Mouse (Mus musculus): Measurements from ENCODE around the gene Mrps6.

The Mrps6 gene

DNA sequence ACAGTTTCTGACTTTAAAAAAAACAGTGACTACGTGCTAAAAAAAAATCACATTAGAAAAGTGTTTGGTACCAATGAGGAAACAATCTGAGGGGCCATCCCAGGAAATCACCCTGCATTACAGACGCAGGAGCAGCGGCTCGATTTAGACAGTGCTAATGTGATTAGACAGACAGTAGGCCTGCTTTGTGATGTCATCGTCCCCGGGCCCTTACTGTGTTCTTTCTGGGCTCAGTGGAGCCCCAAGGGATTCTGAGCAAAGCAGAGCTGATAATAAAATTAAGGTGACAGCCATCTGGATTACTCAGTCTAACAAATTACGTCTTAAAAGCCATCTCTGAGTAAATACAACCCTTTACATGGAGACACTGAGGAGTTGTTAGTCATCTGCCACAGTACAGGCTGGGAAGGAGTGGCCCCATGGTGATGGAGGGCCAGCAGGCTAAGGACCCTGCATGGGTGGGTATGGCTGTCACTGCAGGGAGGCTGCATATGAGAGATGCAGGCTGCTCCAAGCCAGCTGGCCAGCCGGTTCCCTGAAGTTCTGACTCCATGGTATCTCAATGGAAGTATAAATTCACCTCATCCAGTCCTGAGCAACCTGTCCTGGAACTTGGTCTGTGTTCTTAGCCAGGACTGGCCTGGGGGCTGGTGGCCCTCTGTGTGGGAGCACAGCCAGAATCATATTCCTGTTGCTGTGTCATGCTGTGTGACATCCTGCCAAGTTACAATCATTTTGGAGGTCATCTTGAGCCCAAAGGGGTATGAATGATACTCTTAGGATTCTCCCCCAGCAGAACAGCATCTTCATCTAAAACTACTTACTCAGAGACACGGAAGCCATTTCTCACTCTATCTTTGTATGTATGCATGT lies 59.5 kb downstream of the Mrps6 start:
- ATAC-seq (ENCODE audit: insufficient number of reproducible peaks, low FRiP score, low TSS enrichment) = no peak

DNA sequence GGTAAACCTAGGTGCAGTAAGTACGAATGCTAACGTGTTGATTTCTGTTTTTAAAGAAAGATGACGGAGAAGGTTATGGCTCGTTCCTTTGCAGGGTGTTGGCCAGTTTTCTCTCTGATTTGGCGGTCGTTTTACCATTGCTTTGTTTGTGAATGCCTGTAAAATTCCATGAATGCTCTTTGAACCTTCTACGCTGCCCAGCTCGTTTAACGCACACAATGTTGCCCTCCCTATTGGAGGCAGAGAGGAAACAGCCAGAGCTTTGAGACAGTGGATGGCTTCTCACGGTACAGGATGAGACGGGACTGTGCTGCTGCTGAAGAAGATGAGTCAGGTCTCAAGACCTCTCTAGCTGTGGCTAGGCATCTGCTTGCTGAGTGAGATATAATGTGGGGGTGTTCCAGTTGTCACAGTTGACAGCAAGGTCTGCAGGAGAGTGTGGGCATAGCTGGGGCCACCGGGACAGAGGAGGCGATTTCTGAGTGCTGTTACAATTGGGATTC lies 61.0 kb downstream of the Mrps6 start:
- no peak for ATAC-seq (ENCODE audit: insufficient number of reproducible peaks, low FRiP score, low TSS enrichment)

DNA sequence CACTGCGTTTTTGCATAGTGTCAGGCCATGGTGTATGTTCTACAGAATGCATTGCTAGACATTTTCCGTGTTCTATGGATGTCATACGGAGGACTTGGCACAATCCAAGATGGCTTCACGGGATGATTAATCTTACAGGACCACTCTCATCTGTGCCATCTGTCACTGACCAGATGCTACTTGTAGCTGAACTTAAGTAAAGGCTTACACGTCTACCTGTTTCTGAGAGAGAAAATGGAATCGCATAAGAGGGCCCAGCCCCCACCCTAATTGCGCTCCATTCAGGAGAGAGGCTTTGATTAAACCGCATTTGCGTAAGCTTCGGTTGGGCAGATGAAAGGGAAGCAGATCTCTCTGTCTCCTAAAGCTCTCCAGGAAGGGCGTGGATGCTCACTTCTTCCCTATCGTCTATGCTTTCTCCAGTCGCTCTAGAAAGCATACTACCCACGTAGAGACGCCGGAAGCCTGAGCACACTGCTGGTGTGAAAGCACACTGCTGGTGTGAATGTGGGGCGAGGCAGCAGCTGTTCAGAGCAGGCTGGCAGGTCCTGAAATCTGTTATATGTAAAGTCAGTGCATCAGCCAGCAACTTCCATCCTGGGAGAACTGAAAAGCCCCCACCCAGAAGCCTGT lies 62.9 kb downstream of the Mrps6 start:
- no peak for ATAC-seq (ENCODE audit: insufficient number of reproducible peaks, low FRiP score, low TSS enrichment)

DNA sequence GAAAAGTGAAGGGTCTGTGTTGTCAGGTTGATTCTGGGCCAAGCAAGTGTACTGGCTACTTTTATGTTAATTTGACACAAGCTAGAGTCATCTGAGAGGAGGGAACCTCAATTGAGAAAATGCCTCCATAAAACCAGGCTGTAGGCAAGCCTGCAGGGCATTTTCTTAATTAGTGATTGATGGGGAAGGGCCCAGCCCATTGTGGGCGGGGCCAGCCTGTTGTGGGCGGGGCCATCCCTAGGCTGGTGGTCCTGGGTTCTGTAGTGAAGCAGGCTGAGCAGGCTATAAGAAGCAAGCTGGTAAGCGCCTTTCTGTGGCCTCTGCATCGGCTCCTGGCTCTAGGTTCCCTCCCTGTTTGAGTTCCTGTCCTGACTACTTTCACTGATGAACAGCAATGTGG lies 69.2 kb downstream of the Mrps6 start:
- ATAC-seq (ENCODE audit: insufficient number of reproducible peaks, low FRiP score, low TSS enrichment) = no peak

- no peak for ATAC-seq (ENCODE audit: insufficient number of reproducible peaks, low FRiP score, low TSS enrichment)
Measured at GRCm38 (mm10) chr16:92127666-92128065, 69.6 kb downstream of the Mrps6 start.

DNA sequence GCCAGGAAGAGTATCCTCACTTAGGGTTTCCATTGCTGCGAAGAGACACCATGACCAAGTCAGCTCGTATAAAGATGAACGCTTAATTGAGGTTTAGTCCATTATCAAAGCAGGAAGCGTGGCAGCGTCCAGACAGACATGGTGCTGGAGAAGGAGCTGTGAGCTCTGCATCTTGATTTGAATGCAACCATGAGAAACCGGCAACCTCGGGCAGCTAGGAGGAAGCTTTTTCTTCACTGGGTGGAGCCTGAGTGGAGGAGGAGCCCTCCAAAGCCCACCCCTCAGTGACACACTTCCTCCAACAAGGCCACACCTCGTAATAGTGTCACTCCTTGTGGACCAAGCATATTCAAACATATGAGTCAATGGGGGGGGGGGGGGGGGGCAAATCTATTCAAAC lies 71.8 kb downstream of the Mrps6 start:
- ATAC-seq (ENCODE audit: insufficient number of reproducible peaks, low FRiP score, low TSS enrichment) = no peak

DNA sequence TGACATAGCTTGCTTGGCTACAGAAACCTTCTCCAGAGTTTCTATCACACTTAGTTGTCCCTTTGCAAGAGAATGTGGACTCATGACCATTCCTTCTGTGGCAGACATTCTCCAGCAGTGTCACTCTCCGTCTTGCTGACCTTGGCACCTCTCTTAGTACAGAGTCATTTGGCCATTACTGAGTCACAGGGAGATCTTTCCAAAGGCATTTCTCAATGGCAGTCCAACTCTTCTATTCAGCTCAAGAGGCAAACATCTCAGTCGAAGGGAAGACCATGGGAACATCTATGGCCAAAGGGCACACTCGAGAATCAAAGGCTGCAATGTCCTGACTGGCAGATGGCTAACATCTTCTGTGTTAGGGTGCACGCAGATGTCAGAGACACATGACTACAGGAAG lies 74.4 kb downstream of the Mrps6 start:
- ATAC-seq (ENCODE audit: insufficient number of reproducible peaks, low FRiP score, low TSS enrichment) = no peak

- no peak for ATAC-seq (ENCODE audit: insufficient number of reproducible peaks, low FRiP score, low TSS enrichment)
Measured at GRCm38 (mm10) chr16:92134148-92134764, 76.2 kb downstream of the Mrps6 start.

GRCm38 (mm10) chr16:92136275-92136674 lies 78.2 kb downstream of the Mrps6 start:
- ATAC-seq (ENCODE audit: insufficient number of reproducible peaks, low FRiP score, low TSS enrichment) = no peak

DNA sequence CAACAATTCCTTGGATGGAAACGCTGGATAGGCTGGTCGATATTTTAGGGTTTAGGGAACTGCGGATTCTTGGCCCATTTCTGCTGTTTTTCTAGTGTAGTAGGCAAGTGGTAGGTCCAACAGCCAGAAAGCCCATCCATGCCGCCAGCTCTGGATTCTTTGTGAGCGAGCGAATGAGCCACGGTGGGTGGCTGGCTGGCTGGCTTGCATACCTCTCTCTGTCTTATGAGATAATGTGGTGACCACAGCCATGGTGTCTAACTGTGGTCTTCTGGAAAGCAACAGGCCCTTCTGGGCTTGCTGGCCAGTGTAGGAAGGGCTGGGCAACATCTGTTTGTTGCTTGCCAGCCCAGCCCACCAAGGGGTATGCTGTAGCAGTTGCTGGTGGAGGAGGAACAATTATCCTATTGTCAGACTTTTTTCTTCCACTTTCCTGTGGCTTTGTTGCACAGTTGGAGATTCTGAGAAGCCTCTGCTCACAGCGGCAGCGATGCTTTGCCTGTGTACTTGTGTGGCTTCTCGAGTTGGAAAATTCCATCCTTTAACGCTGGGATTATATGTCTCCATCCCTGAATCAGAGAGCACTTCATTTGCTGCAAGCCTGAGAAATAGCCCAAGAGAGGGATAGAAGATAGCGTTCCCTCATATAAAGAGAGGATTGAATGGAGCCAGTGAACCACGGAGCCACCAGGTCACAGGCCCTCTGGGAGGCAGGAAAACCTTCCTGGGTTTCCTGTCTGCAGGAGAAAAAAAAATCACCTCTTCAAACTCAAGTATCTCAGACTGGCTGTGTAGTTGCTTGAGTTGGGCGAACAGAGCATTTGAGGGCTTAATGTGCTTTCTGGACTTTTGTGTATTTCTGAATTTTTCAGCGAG lies 81.6 kb downstream of the Mrps6 start:
- ATAC-seq (ENCODE audit: insufficient number of reproducible peaks, low FRiP score, low TSS enrichment) = no peak

DNA sequence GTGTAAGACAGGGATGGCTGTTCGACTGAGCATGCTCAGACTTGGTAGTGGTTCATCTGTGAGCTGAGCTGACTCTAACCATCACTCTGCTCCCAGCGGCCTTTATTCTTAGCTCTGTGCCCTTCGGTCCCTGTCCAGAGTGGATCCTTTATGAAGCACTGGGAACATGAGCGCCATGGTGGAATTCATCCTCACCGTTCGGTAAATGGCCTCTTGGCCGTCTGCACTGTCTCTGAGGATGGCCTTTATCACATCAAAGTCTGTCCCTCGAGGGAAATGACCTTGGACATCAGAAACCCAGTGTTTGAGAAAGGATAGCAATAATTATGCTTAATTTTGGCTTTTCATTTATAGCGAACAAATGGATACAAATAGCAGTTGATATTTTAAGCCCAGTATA lies 82.3 kb downstream of the Mrps6 start:
- ATAC-seq (ENCODE audit: insufficient number of reproducible peaks, low FRiP score, low TSS enrichment) = no peak

GRCm38 (mm10) chr16:92141021-92141420 lies 83.0 kb downstream of the Mrps6 start:
- ATAC-seq (ENCODE audit: insufficient number of reproducible peaks, low FRiP score, low TSS enrichment) = no peak

DNA sequence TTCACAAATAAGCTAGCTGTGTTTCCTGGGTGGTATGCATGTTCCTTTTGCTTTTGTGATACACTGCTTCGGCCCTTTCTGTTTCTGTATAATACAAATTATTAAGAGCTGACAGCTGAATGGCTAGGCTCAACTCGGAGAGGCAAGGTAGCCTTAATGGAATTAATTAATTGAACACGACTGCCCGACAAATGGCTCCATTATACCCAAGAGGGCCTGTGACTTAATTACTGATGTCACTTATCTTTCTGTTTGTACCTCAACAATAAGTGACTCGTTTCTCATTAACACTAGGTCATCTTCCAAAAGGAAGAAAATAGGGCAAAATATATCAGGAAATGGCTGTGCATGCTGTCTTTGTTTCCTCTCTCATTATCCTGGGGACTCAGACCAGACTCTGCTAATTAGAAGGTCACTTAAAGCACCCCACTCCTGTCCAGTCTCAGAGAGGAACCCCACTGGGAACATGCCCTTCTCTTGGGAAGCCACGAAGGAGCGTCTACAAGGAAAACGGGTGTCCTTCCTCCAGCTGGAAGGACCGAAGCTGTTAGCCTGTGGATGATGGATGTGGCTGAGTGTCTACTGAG lies 84.4 kb downstream of the Mrps6 start:
- ATAC-seq (ENCODE audit: insufficient number of reproducible peaks, low FRiP score, low TSS enrichment) = no peak

DNA sequence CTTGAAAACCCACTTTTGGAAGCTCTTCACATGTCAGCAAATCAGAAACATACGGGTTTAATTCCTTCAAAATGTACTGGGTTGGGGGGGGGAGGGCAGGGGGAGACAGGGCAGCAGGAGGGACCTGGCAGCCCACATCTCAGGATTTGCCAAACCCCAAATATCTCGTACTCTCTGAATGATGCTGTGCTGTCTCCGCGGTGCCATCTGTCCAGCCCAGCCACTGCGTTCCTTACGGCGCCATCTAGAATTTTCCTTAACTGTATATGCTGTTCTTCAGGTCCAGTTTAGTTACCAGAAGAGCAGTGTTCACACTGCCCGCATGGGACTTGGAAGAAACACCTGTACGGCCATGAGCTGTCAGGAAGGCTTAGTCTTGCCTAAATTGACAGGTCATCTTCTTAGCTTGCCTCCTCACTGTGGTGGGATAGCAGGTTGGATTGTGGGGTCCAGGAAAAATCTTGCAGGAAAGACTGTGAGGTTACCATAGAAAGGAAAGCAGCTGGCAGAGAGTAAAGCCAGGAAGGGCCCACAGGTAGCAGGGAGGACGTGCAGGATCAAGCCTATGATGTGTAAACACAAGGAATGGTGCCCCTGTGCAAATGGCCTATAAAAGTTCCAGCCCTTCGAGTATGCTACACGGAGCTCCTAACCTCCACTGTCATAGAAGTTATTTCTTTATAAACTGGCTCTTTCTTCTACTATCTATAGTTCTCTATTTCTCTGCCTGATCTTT lies 89.7 kb downstream of the Mrps6 start:
- ATAC-seq (ENCODE audit: insufficient number of reproducible peaks, low FRiP score, low TSS enrichment) = 0 out of 2 replicates have a peak, but pooled peaks have one; percentile 54

DNA sequence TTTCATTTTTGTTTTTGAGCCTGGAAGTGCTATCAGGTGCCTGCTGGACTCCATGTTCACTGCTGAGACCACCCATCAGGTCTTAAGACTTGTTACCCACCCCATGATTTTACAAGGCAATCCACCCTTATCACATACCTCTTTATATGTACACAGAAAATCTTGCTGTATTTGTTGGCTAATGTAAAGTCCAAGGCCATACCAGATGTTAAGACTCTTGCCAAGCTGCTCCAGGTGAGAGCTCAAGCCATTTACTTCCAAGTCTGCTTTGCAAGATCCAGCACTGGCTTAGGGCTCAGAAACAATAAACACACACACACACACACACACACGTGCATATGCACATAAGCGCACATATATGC lies 90.3 kb downstream of the Mrps6 start:
- ATAC-seq (ENCODE audit: insufficient number of reproducible peaks, low FRiP score, low TSS enrichment) = no peak

GRCm38 (mm10) chr16:92150975-92151374 lies 92.9 kb downstream of the Mrps6 start:
- ATAC-seq (ENCODE audit: insufficient number of reproducible peaks, low FRiP score, low TSS enrichment) = no peak

DNA sequence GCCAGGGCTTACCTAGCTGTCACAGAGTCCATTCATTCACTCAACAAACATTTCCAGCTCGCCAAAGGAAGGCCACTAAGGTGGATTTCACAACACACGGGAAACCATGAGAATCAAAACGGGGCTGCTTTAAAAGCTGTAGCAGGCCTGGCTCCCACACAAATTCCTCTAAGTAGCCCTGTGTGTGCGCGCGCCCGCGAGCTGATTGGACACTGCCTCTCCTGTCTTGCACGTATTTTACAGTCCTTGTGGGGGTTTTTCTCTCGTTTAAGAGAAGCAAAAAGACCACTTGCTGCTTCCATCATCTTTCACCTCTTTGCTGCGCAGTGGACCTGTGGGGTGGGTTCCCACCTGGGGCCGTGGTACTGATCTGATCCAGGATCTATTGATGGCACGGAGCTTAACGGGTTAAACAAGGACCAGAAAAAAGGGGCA lies 100.0 kb downstream of the Mrps6 start:
- peak; percentile 13; the same call in 1 of the 2 replicates for ATAC-seq (ENCODE audit: insufficient number of reproducible peaks, low FRiP score, low TSS enrichment)

GRCm38 (mm10) chr16:92158461-92159091 lies 100.5 kb downstream of the Mrps6 start:
- ATAC-seq (ENCODE audit: insufficient number of reproducible peaks, low FRiP score, low TSS enrichment) = peak; percentile 94

DNA sequence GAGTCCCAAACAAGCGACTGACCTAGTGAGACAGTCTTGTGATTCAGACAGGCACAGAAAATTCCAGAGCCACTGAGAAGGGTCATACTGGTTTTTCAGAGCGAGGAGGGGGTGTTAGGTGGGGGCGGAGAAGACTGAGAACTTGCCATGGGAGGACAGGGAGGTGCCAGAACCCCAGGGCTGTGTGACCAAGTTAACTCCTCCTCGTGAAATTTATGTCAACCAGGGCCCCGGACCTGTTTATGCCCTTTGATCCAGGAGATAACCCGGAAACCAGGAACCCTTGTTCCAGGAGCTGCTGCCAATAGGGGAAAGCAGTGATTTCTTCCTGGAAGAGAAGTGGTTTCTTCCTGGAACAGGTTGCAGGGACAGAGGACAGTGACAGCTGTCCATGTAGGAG lies 101.0 kb downstream of the Mrps6 start:
- ATAC-seq (ENCODE audit: insufficient number of reproducible peaks, low FRiP score, low TSS enrichment) = no peak

Measured in cerebellum, adult (tissue).